Mouse (Mus musculus) cerebellum, adult 9-11 months (tissue): ENCODE results near the gene Myo5c.
A peak's percentile ranks its signal among the peaks of the same experiment; 100 is the strongest.

Source experiments
- DNase-seq: peaks from one replicate; pipeline ENCODE4 v3.0.0; 2022

The Myo5c gene

DNA sequence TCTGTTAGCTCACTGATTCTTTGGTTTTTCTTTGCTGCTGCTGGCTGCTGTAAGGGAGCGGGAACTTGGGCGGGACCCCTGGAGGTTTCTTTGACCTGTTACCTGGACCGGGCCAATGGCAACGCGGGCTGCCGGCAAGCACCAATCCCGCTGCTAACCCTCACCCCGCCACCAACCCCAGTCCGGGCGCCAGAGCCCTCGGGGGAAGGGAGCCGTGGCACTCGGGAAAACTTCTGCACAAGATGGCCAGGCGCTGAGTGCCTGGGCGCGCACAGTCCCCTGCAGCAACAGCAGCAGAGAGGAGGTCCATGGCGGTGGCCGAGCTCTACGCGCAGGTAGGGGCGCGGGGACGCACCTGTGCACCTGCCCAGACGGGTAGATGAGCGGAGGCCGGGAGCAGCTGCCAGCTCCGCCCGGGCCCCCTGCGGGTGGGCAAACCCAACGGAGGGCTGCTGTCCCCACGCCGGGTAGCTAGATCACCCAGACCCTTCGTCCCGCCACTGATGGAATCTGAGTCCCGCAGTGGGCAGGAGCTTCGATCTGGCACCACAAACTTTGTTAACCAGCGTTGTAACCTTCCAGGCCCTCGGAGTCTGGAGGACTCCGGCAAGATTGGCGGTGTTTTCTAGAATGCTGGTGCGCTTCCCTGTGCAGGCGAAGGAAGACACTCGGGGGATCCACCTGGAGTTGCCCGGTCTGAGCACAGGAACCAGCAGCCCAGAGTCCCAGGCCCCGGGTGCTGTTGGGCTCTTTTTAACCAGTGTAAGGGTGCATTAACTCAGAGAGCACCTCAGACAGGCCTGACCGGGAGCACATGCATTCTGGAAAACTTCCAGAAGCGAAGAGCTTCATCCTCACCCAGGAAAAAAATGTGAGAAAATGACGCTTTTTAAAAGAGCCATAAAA, at the start of gene Myo5c:
TSS of gene Myo5c (plus strand) at position 180 of the 906 bp plus-strand sequence.
- DNase-seq: no peak

DNA sequence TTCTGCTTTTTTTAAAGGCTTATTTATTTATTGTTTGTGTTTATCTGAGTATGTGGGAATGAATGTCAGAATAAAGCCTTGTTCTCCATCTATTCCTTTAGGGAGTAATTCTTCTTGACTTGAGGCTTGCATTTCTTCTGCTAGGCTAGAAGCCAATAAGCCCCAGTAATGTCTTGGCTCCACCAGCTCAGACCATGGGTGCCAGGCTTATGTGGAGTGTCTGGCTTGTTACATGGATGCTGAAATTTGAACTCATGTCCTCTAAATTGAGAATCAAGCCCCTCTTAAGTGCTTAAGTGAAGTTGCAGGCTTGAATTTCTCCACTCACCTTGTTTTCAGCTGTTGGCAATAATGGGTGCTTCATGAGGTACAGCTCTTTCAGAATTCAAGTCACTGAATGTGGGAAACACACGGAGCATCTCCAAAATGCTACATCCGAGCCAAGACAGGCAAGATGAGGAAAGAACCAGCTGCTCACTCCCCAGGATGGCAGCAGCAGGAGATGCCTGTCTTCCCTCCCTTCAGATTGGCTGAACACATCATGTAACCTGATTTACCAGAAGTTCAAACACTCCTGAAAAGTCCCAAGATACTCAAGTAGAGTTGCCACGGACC, 44.1 kb upstream of the Myo5c start:
- peak; percentile 73 for DNase-seq

DNA sequence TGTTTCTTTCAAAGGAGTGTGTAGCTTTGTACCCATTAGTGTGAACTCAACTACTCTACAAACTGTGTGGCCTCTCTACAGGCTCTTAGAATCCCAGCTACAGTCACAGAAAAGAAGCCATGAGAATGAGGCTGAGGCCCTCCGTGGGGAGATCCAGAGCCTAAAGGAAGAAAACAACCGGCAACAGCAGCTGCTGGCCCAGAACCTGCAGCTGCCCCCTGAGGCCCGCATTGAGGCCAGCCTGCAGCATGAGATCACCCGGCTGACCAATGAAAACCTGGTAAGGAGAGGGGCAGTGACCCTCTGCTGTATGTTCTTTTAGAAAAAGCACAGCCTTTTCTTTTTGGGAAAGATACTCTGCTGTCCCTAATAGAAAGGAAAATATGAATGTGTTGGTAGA, 38.0 kb upstream of the Myo5c start:
- DNase-seq: peak; percentile 34

DNA sequence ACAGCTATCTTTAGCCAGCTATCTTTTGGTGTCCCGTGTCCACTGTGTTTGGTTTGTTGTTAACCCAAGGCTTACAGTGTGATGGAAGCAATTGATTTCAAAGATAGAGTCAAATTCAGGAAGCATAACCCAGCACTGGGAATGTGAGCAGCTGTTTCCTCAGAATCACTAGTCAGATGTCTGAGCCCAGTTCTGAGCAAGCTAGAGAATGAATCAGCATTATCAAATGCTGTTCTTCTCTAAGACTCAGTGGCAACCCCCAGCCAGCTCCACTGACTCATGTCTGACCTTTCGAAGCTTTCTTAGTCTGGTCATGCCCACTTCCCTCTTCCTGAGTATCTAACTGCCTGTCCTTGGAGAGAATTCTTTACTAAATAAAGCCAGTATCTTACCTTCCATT, 35.5 kb upstream of the Myo5c start:
- no peak for DNase-seq

DNA sequence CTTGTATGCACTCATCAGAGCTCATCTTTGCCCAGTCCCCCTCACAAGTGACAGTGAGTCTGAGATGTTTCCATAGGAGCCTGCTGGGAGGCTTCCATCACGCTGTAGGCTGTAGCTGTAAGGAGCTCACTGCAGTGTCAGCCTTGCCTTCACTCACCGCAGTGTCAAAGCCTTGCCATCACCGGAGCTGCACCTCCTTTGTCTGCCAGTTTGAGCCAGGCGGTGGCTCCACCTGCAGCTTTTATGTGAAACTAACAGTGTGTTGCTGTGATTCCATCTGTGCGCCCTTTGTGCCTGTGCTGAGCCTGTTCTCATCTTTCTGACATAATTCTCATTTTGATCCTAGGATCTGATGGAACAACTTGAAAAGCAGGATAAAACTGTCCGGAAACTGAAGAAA, 34.5 kb upstream of the Myo5c start:
- peak; percentile 88 for DNase-seq

DNA sequence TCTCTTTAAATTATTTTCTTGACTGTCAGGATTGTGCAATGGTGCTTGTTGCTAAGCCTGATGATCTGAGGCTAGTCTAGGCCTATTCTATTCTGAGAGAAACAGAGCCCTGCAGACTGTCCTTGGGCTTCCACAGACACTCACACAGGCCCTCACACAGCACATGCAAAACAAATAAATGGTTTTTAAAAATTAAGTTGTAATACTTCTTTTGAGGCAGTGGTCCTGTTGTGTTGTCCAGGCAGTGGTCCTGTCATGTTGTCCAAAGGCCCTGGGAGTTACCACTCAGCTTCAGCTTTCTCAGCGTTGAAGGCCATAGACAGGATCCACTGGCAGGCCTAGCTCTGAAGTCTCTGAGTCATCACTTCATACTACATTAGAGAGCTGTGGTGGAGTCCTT, 30.3 kb upstream of the Myo5c start:
- DNase-seq: no peak

DNA sequence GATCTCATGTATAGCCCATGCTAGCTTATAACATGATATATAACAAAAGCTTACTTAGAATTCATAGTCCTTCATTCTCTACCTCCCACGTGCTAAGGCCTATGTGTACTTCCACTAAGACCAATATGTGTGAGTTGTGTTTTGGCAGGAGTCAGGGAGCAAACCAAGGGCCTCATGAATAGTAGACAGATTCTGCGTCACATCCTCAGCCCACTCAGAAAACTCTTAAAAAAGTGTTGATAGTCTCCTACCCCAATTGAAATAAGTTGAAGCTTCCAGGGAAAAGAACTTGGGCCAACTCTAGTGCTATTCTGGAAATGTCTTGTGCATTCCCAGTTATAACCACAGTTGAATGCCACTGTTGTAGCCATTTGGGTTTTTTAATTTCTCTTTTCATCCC, 29.8 kb upstream of the Myo5c start:
- DNase-seq: no peak

DNA sequence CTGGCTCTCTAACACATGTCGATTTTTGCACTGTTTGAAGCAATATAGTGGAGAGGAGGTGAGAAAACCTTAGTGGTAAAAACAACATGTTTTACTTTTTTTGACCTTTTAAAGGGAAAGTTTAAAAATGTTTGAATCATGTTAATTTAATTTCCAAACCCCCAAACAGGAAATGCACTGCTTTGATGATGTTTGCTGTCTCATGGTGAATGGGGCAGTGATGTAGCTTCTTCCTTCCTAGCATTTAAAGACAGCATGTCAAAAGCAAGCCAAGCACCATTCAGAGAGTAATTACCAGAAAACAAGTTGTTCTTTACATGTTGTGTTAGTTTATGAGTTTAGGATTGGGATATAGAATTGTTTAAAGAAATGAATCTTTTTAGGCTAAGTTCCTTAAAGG, 22.6 kb upstream of the Myo5c start:
- no peak for DNase-seq

DNA sequence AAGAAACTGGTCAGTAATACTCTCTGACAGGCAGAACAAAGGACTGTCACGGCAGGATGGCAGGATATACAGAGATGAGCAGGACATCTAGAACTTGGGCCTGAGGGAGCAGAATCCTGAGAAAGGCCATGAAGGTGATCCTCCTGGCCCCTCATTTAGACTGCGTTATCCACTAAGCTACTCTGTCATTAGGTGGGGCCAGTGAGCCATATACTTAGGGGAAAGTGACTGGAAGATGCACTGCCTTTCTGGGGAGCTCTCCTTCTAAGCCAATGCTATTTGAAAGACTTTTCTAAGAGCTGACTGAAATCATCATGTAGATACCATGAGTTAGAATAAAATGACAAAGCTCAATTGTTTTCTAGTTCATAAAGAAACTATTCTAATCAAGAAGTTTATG, 21.6 kb upstream of the Myo5c start:
- DNase-seq: no peak

DNA sequence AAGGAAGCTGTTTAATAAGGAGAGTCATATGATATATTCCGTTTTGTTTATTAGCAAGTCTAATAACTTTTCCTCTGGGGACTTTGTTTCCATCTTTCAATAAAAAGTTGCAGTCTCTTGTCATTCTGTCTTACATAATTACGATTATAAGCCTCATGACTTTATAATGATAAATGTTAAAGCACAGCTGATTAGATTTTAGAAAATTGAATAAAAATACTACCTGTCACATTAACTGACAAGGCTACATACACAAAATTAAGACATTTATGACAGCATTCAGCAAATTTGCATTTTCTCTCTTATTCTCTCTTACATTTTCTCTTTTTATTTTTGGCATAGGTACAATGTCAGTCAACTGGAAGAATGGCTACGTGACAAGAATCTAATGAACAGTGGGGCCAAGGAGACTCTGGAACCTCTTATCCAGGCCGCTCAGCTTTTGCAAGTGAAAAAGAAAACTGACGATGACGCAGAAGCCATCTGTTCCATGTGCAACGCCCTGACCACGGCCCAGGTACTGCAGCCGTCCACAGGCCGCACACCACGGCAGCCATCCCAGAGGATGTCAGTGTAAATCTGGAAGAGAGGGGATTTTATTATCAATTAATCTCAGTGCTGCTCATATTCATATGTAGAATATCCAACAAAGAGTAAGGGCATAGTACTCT, 16.9 kb upstream of the Myo5c start:
- DNase-seq: peak; percentile 71

DNA sequence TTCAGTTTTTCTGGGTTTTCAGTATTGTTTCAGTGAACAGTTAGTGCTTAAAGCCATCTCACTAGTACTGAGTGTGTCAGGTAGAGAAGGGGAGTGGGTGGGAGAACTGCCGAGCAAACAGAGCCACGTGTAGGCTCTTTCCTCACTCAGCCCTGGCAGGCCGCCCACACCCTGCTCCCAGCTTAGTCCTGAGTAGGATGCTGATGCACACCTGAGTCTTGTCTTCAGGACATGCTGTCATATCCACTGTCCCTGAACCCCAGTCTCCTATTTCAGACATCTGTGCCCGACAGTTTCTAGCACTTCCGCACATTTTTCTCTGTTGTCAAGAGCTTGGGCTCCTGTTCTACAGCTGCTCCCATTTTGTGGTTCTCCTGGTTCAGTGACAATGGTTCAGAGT, 11.9 kb upstream of the Myo5c start:
- DNase-seq: no peak

DNA sequence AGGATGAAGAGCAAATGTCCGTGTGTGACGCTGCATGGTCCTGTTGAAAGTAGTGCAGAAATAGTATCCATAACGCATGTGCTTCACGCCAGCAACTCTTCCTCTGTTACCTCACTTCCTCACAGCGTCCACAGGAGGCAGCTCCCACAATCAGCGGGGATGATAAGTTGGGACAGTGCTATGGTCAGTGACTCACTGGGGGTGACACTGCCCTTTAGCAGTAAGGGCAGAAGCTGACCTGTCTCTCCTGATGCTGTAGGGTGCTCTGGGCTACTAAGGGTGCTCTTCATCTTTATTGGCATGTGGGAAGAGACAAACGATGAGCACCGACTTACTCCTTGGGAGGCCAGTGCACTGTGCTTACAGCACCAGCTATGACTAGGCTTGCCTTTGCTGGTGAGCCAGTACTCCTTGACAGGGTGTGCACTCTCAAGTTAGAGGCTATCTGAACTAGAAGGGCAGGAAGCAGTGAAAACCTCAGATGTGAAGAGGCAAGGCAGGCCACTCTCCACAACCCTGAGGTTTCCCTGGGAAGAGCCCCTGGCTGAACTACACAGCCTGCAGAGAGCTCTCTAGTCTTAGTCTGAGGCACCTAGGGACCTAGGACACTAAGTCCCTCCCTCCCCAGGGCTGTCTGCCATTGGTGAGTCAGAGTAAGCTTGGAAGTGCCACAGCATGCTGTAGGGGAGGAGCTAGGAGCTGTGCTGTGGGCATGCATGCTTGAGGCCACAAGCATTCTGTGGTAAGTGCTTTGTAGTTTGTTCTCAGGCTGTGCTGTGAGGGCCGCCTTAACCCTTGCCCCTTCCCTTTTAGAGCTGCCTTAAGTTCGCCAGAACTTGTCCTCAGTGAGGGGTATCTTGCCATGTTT, 10.2 kb upstream of the Myo5c start:
- no peak for DNase-seq

DNA sequence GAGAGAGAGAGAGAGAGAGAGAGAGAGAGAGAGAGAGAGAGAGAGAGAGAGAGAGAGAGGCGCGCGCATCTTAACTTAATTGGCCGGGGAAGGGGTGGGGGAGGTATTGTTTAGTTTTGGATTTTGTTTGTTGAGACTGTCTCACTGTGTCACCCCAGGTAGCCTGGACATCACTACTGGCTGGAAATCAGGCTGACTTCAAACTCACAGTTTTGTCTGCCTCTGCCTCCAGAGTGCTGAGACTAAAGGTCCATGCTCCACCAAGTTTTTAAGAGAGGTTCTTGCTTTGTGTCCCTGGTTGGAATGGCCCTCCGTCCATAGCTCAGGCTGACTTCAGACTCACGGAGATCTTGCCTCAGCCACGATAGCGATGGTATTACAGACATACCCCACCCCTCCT, 1.0 kb downstream of the Myo5c start:
- DNase-seq: no peak

DNA sequence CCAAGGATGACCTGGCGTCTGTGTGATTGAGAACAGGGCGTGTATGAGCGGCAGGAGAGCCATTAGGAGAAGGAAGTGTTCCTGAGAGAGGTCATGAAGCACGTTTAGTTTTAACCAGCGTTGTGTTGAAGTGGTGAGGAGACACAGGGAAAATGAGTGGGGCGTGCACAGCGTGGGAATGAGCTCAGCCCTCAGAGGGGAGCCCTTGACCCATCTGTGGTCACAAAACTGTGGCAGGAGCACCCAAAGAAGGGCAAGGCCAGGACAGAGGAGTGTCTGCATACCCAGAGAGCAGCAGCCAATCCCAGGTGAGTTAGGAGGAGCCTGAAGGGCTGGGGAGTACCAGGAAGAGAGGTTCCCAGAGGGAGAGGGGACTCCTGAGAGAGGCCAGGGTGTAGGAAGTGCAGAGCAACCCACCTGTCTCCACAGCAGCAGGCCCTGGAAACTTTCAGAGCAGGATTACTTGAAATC, 2.5 kb downstream of the Myo5c start:
- DNase-seq: no peak

DNA sequence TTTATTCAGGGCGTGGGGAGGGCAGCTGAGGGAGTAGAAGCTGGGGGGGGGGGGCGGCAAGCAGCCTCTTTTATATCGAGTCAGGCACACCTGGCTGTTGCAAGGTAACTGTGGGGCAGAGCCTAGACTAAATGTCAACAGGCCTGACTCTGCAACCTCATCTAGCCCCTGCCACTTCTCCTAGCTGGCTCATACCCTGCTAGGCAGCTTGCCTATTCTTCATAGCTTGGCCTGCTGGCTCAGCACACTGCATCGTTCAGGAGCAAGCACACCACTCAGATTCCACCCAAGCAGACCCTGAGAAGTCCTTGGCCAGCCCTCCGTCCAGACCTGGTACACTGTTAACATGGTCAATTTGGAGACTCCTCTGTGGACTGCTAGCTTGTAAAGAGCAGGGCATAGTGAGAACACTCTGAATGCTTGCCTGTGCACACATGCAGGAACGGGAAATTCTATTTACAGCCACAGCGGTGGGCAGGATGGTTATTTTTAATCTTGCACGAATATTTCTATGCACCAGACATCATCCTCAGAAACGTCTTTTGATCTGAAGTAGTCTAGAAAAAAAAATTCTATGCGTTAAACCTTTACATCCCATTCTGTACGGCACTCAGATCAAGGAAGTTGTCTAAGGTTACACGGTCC, 3.3 kb downstream of the Myo5c start:
- no peak for DNase-seq

DNA sequence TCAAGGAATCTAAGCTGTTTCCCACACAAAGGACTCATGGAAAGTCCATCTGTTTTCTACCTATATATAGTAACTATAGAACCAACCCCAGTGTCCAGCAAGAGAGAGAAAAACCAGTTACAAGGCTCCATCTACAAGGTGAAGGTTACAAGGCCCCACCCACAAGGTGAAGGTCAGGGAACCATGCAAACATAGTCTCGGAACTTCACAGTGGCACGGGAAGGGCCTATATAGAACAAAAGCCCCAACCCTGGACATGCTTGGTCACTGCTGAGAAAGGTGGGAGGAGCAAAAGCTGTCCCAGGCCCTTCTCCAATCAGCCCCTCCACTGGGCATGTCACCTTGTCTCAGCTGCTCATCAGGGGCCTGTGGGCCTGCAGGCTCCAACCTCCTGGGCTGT, 3.9 kb downstream of the Myo5c start:
- DNase-seq: no peak

DNA sequence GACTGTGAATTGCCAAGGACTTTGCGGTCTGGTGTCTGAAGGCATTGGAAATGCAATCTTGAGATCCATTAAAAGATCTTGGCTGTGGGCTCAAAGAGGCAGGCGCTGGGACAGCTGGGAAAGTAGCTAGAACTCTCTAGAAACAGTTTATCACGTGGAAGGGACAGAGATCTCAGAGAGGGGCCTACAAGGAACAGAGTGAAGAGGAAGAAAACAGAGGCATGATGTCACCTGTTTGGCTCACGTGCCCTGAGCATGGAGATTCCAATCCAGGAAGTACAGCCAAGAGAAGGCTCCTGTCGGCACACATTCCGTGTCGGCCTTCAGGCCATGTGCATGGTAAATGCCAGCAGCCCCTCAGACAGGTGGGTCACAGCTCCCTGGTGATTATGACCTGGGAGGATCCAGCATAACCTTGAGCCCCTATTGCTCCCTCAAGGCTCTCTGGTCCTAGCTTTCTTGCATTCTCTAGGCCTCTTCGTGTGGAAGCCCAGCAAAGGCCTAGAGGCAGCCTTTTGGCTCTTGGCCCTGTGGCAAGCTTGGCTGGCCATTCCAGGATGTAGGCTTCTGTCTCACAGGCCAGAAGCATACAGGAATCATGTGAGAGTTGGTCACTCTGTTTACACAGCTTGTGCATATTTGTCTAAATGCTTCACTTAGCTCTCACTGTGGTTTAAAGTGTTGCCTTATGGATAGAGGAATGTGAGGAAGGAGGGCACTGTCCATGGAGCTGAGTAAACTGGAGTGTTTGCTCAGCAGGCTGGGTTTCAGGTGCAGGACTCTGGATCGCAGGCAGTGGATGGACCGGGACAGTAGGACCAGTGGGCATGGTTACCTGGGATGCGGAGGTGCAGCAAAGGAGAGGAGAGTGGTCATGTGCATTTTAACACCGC, 4.8 kb downstream of the Myo5c start:
- no peak for DNase-seq

DNA sequence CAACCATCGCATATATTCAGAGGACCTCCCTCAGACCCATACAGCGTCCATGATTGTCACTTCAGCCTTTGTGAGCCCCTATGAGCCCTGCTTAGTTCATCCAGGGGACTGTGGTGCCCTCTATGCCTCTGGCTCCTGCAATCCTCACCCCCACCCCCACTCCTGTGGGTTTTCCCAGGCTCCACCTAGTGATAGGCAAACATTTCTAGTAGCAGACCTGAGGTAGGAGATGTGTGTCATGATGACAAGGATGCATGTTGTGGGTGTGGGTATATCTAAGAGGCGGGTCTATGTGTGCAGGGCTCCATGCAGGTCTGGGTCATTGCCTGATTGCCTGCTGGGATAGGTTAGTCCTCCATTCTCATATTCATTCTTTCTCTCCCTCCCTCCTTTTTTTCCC, 6.4 kb downstream of the Myo5c start:
- no peak for DNase-seq

DNA sequence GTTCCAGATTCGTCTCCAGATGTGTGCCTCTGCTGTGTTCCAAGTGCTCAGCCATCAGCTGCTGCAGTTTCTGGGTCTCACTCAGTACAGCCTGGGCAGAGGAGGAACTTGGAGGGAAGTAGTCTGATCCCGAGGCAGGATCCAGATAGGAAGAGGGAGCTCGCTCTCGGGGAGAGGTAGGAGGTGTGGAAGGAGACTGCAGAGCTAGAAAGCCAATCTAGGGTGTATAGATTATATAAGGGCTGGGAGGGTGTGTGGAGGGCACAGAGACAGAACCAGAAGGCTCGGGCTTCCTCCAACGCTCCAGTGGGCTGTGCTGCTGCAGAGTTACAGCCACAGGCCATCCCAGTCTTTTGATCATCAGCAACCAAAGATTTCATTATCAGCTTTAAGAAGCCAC, 11.2 kb downstream of the Myo5c start:
- no peak for DNase-seq

DNA sequence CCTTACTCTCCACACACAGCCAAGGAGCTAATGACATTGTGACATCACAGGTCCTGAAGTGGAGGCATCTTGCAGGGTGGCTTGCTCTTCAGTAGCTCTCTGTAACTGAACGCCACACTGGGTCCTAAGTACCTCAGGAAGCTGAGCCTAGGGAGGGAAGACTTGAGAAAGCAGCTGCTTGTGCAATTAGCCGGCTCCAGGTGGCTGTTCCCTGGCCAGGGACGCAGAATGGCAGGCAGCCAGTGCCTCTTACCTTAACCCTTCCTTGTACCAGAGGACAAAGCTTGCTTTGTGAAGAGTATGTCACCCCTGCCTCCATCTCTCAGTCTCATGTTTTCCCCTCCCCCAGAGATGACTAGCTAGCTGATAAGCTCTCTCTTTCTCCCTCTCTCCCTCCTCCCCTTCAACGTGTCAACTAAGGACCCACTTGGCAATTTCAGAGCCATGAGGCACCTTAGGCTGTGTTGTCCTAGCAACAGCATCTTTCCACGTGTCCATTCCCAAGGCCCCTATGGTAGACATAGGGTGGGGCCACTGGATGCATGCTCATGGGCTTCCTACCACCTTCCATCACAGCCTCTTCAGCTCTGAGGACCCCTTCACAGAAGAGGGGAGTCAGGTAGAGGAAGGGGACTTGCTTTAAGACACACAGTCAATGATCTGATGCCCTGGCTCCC, 12.0 kb downstream of the Myo5c start:
- DNase-seq: peak; percentile 87

DNA sequence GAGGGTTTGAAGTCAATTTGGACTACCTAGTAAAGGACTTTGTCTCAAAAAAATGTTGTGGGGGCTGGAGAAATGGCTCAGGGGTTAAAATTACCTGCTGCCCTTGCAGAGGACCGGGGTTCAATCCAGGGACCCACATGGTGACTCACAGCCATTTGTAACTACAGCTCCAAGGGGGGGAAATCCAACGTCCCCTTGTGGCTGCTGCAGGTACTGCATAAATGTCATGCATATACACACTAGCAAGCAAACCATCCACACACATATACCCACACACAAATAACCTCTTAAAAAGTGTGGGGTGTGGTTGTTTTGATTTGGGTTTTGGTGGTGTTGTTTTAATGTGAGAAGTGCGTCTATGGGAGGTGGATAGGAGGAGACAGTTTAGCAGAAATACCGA, 12.7 kb downstream of the Myo5c start:
- no peak for DNase-seq
